In the genomic region with DNA sequence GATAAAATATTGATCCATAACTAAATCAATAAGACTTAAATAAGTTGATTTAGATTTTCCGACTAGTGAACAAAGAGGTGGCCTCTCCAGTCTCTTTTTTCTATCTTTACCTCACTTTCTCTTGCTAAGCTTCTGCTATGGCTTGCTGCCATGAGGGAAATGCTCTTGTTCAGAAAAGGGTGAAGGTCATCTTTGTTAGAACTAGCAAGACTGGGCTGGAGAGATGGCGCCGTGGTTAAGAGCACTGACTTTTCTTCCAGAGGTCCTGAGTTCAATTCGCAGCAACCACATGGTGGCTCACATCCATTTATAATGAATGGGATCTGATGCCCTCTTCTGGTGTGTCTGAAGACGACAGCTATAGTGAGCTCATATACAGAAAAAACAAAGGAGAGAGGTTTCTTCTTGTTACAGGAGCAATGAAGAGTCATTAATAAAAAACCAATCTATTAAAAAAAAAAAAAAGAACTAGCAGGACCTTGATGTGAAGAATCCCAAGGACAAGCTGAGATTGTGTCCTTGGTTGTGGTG, we compare ENCODE assay signal across 22 mouse cellular contexts. TPM values are rescaled to one million over a fixed set of nuclear protein-coding genes. Genes with fewer than 3 reads are reported as not detected.
DNase-seq lines count a peak whose midpoint lies in the region; ATAC-seq and TF ChIP-seq lines count a peak whose summit lies in the region.
"Had no signal": no experiment of that assay in that cellular context is flagged by ENCODE, and none has a peak within 500 bp of the region (broad histone marks: within the 10 kb centered on the region; RNA-seq: fewer than 3 reads in every experiment).

No protein-coding gene starts in this region.

- no peaks in the 10 kb centered on the region for H3K27me3 ChIP-seq in kidney, embryonic 16.5 days (ENCODE audit: insufficient read depth, low read length)
- H3K27me3 ChIP-seq in liver, adult 2 months (ENCODE audit: control insufficient read depth, insufficient read depth, low read length) = no peaks in the 10 kb centered on the region
- H3K27me3 ChIP-seq in liver, postnatal 0 days (ENCODE audit: insufficient read depth, low read length) = no peaks in the 10 kb centered on the region
- H3K27me3 ChIP-seq: embryonic facial prominence, embryonic 12.5 days; forebrain, embryonic 15.5 days; heart, embryonic 12.5 days; hindbrain, embryonic 13.5 days; intestine, embryonic 15.5 days had no signal

- H3K79me2 ChIP-seq in liver, adult 2 months (ENCODE audit: control insufficient read depth, insufficient read depth, low read length) = no peaks in the 10 kb centered on the region

- WGBS in kidney, embryonic 16.5 days = 81% methylated on average over 5 of the region's 5 CpGs
- 47% methylated on average over 5 of the region's 5 CpGs for WGBS in liver, adult 2 months
- WGBS in liver, postnatal 0 days (ENCODE audit: insufficient replicate concordance) = 65% methylated on average over 5 of the region's 5 CpGs

- no peak overlapping the region for H3K9ac ChIP-seq in kidney, embryonic 16.5 days (replicated peaks; ENCODE audit: low read length)
- H3K9ac ChIP-seq in liver, adult 2 months (ENCODE audit: low read depth, low read length) = no peak overlapping the region
- H3K9ac ChIP-seq in liver, postnatal 0 days (replicated peaks) = no peak overlapping the region
- H3K9ac ChIP-seq: embryonic facial prominence, embryonic 12.5 days; forebrain, embryonic 15.5 days; heart, embryonic 12.5 days; hindbrain, embryonic 13.5 days; intestine, embryonic 15.5 days had no signal

- H3K36me3 ChIP-seq in kidney, embryonic 16.5 days (ENCODE audit: insufficient read depth, low read length) = peaks cover 13% of the 10 kb centered on the region
- H3K36me3 ChIP-seq in liver, adult 2 months (ENCODE audit: control insufficient read depth, insufficient read depth, low read length) = no peaks in the 10 kb centered on the region
- peaks cover 4% of the 10 kb centered on the region; the same call in 1 of the 2 replicates for H3K36me3 ChIP-seq in liver, postnatal 0 days (replicated peaks; ENCODE audit: insufficient read depth, low read length)

- H3K9me3 ChIP-seq in kidney, embryonic 16.5 days (ENCODE audit: low read length) = no peaks in the 10 kb centered on the region
- H3K9me3 ChIP-seq in liver, postnatal 0 days (ENCODE audit: low read length) = no peaks in the 10 kb centered on the region
- H3K9me3 ChIP-seq: embryonic facial prominence, embryonic 12.5 days; forebrain, embryonic 15.5 days; heart, embryonic 12.5 days; hindbrain, embryonic 13.5 days; intestine, embryonic 15.5 days had no signal

- DNase-seq in adrenal gland, postnatal 14 days = peak; percentile 38
- no peak for DNase-seq in adrenal gland, adult 8-10 months
- peak; percentile 34 for DNase-seq in kidney, adult 9 months
- DNase-seq in liver, adult 2 months (ENCODE audit: extremely low read depth, low read depth, low spot score) = peak; percentile 20
- no peak for DNase-seq in liver, postnatal 0 days
- DNase-seq in adipocyte (ENCODE audit: low spot score) = peak; percentile 30
- DNase-seq in right cerebral cortex, adult 2 months (ENCODE audit: low spot score in 2 of 2) = no peak
- DNase-seq: B cell, adult 2 months; cerebellum, postnatal 10 days; heart, postnatal 14 days; left cerebral cortex, postnatal 4 days; liver; lung, adult 18-20 months; lung, postnatal 36 days; thymus, postnatal 14 days had no signal

- no peak for ATAC-seq in kidney, embryonic 16.5 days (ENCODE audit: low FRiP score, low TSS enrichment)
- no peak for ATAC-seq in liver, postnatal 0 days
- ATAC-seq: forebrain, embryonic 15.5 days; intestine, embryonic 15.5 days had no signal

- H3K27ac ChIP-seq in kidney, embryonic 16.5 days (ENCODE audit: low read length) = no peak overlapping the region
- no peak overlapping the region for H3K27ac ChIP-seq in liver, adult 2 months (replicated peaks; ENCODE audit: insufficient read depth, low read depth, low read length)
- H3K27ac ChIP-seq in liver, postnatal 0 days (ENCODE audit: low read depth) = no peak overlapping the region
- H3K27ac ChIP-seq: embryonic facial prominence, embryonic 12.5 days; forebrain, embryonic 15.5 days; hindbrain, embryonic 13.5 days; intestine, embryonic 15.5 days had no signal

- TF ChIP-seq CTCF in liver, adult 2 months (IDR thresholded peaks at IDR 0.05; ENCODE audit: low read depth, low read length) = no peak
- TF ChIP-seq CTCF in liver, postnatal 0 days (IDR thresholded peaks at IDR 0.05; ENCODE audit: low read depth) = no peak

- TF ChIP-seq EP300 in liver, postnatal 0 days (IDR thresholded peaks at IDR 0.05; ENCODE audit: low read depth) = no peak

- no peak for TF ChIP-seq POLR2A in liver, adult 2 months (IDR thresholded peaks at IDR 0.05; ENCODE audit: extremely low read depth, insufficient read depth, low read length)

- H3K4me1 ChIP-seq in kidney, embryonic 16.5 days (ENCODE audit: insufficient read depth, low read length) = no peaks in the 10 kb centered on the region
- H3K4me1 ChIP-seq in liver, adult 2 months (ENCODE audit: control insufficient read depth, insufficient read depth, low read length) = no peaks in the 10 kb centered on the region
- no peaks in the 10 kb centered on the region for H3K4me1 ChIP-seq in liver, postnatal 0 days (ENCODE audit: insufficient read depth)
- H3K4me1 ChIP-seq: embryonic facial prominence, embryonic 12.5 days; forebrain, embryonic 15.5 days; heart, embryonic 12.5 days; hindbrain, embryonic 13.5 days; intestine, embryonic 15.5 days had no signal

- no peak overlapping the region for H3K4me3 ChIP-seq in kidney, embryonic 16.5 days (ENCODE audit: low read length)
- no peak overlapping the region for H3K4me3 ChIP-seq in liver, adult 2 months (ENCODE audit: insufficient read depth, low read depth, low read length)
- H3K4me3 ChIP-seq in liver, postnatal 0 days (ENCODE audit: low read depth, low read length) = no peak overlapping the region
- H3K4me3 ChIP-seq: embryonic facial prominence, embryonic 12.5 days; erythroblast, embryonic 14.5 days; forebrain, embryonic 15.5 days; heart, embryonic 12.5 days; hindbrain, embryonic 13.5 days; intestine, embryonic 15.5 days had no signal

- no peak overlapping the region for H3K4me2 ChIP-seq in kidney, embryonic 16.5 days (replicated peaks; ENCODE audit: low read depth, low read length)
- H3K4me2 ChIP-seq in liver, postnatal 0 days (ENCODE audit: low read depth, low read length) = no peak overlapping the region
- H3K4me2 ChIP-seq: embryonic facial prominence, embryonic 12.5 days; forebrain, embryonic 15.5 days; heart, embryonic 12.5 days; hindbrain, embryonic 13.5 days; intestine, embryonic 15.5 days had no signal

RNA-seq across cellular contexts. Expression of gene Morc2a, which starts 47.2 kb away (rescaled TPM):
- total RNA-seq in adrenal gland, postnatal 14 days (2021) = 39.2 and 53.2 TPM in 2 replicates
- total RNA-seq in adrenal gland, adult 8-10 months (2022) = 10 to 100 TPM; 44.6 to 64.3 (median 51.3) TPM
- 27.5 and 31.2 TPM in 2 replicates for polyA plus RNA-seq in kidney, embryonic 16.5 days (2015; fragmentation: Nextera tagmentation; extraction: Ambion mirVana)
- total RNA-seq in liver, adult 2 months (2014; rRNA removed) = 8.2 and 9.9 TPM in 2 replicates
- 3.3 and 5.0 TPM in 2 replicates for polyA plus RNA-seq in liver, adult 2 months (2012; rRNA removed)
- polyA plus RNA-seq in liver, postnatal 0 days (2015; fragmentation: Nextera tagmentation; extraction: Ambion mirVana) = 3.0 and 3.7 TPM in 2 replicates

Comparison
In these comparisons a context has a peak if more than half of its experiments do, and no peak if none do; other contexts are left out.
1. DNase-seq: peak in adrenal gland, postnatal 14 days (single experiment), kidney, adult 9 months (single experiment), liver, adult 2 months (single experiment) and adipocyte (single experiment); none in adrenal gland, adult 8-10 months (single experiment), liver, postnatal 0 days (single experiment) and right cerebral cortex, adult 2 months (0 of 2).